Mouse (Mus musculus) liver, embryonic 12.5 days (tissue): ENCODE results near the gene Ndufs3. TPM values are rescaled to one million over a fixed set of nuclear protein-coding genes. Genes with fewer than 3 reads are reported as not detected.

ENCODE experiments used
- ATAC-seq: fragments of 200-750 bp; cut with Nextera tagmentation; 2 replicates; pipeline ENCODE4 v1.8.0; 2017; ENCODE audit warnings: moderate number of reproducible peaks, mild to moderate bottlenecking, moderate library complexity
- H3K27ac ChIP-seq: fragments of 300-500 bp; sonication (generic); 2 replicates; pipeline ENCODE4 v1.5.1; 2016; ENCODE audit warnings: mild to moderate bottlenecking
- H3K27me3 ChIP-seq: fragments of 300-500 bp; sonication (generic); replicated peaks from 2 replicates; pipeline ENCODE4 v1.6.1; 2016; ENCODE audit warnings: mild to moderate bottlenecking, moderate library complexity
- H3K36me3 ChIP-seq: fragments of 300-500 bp; sonication (generic); 2 replicates; pipeline ENCODE4 v1.6.1; 2016; ENCODE audit warnings: mild to moderate bottlenecking, moderate library complexity
- H3K4me1 ChIP-seq: fragments of 300-500 bp; sonication (generic); 2 replicates; pipeline ENCODE4 v1.6.1; 2016
- H3K4me2 ChIP-seq: fragments of 300-500 bp; sonication (generic); 2 replicates; pipeline ENCODE4 v1.6.1; 2016; ENCODE audit warnings: mild to moderate bottlenecking, moderate library complexity
- H3K4me3 ChIP-seq: fragments of 300-500 bp; sonication (generic); 2 replicates; pipeline ENCODE4 v1.5.1; 2016; ENCODE audit warnings: mild to moderate bottlenecking, moderate library complexity
- H3K9ac ChIP-seq: fragments of 300-500 bp; sonication (generic); 2 replicates; pipeline ENCODE4 v1.6.1; 2016; ENCODE audit warnings: mild to moderate bottlenecking, moderate library complexity
- H3K9me3 ChIP-seq: fragments of 300-500 bp; sonication (generic); replicated peaks from 2 replicates; pipeline ENCODE4 v1.6.1; 2016; ENCODE audit warnings: mild to moderate bottlenecking, moderate library complexity
- WGBS: fragments of 180-500 bp; shearing (Covaris S2); methylation state at CpG from one replicate; pipeline ENCODE4 v1.1.7; 2016; ENCODE audit not compliant: insufficient replicate concordance; 5-methylcytosine and 5-hydroxymethylcytosine counted together
- polyA plus RNA-seq: library from polyadenylated mRNA; unstranded; fragments of >200 nt; fragmentation: Nextera tagmentation; extraction: Ambion mirVana; gene quantifications from 2 replicates; pipeline ENCODE4 v1.2.1, GENCODE M21; 2016

The Ndufs3 gene
- polyA plus RNA-seq, 1 experiment from 2014 or later, result 177 TPM

DNA sequence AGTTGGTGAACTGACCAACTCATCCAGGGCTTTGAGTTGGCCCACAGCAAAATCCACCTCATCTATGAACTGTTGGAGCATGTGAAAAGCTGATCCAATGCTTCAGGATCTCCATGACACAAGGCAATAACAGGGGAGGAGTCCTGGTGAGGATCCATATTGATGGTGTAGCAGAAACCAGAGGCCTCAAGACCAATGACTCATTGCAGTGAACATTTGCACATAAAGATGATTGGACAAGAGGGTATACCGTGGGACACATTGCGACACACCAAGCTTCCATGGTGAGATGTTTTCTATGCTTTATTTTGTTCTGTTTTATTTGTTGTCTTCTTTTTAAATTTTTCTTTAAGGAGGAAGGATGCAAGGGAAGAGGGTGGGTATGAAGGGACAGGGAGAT lies 18.0 kb upstream of the Ndufs3 start:
- no peaks in the 10 kb centered on the region for H3K36me3 ChIP-seq
- no peaks in the 10 kb centered on the region for H3K9me3 ChIP-seq
- no peak overlapping the region for H3K9ac ChIP-seq
- ATAC-seq, result no peak
- H3K27me3 ChIP-seq, result no peaks in the 10 kb centered on the region; the same call in 1 of the 2 replicates
- no peak overlapping the region for H3K4me3 ChIP-seq
- no peak overlapping the region for H3K4me2 ChIP-seq
- WGBS, result 83% methylated on average over 2 of the region's 2 CpGs
- H3K4me1 ChIP-seq, result peaks cover 10% of the 10 kb centered on the region
- H3K27ac ChIP-seq, result no peak overlapping the region

- no peak overlapping the region for H3K4me3 ChIP-seq
- H3K9me3 ChIP-seq, result no peaks in the 10 kb centered on the region
- no peak overlapping the region for H3K27ac ChIP-seq
- H3K27me3 ChIP-seq, result no peaks in the 10 kb centered on the region; the same call in 1 of the 2 replicates
- H3K36me3 ChIP-seq, result no peaks in the 10 kb centered on the region
- no peak overlapping the region for H3K4me2 ChIP-seq
- H3K4me1 ChIP-seq, result peaks cover 23% of the 10 kb centered on the region
- ATAC-seq, result no peak
- H3K9ac ChIP-seq, result no peak overlapping the region
- WGBS, result 90% methylated on average over 1 of the region's 1 CpGs
Measured at GRCm38 (mm10) chr2:90921178-90921577, 16.6 kb upstream of the Ndufs3 start.

DNA sequence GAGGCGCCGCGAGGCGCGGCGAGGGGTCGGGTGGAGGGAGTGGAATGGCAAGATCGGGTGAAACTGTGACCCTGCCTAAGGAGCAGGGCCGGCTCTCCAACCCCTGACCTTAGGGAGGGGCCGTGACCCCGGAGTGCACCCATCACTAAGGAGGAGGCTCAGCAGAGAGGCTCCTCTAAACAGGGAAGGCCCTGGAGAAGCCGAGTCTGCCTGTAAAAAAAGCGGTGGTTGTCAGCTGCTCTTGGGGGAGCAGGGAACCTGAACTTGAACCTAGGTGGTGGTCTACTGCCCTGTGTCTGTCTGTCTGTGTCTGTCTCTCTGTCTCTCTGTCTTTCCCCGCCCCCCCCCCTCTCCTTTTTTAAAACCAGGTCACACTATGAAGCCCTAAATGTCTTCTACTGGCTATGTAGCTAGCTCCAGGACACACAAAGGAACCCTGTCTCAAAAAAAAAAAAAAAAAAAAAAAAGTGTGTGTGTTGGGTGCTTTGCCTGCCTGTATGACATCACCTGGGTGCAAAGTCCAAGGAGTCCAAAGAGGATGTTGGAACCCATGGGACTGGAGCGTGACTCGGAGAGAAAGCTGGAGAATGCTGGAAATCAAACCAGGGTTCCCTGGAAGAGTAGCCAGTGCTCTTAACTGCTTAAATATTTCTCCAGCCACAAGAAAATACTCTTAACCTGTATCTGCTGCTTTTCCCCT lies 13.5 kb upstream of the Ndufs3 start:
- H3K9ac ChIP-seq, result peak overlapping the region; percentile 96
- no peaks in the 10 kb centered on the region for H3K9me3 ChIP-seq
- H3K4me2 ChIP-seq, result peak overlapping the region; percentile 97
- peak; percentile 79 for ATAC-seq
- H3K4me1 ChIP-seq, result peaks cover 36% of the 10 kb centered on the region
- H3K27me3 ChIP-seq, result no peaks in the 10 kb centered on the region; the same call in 1 of the 2 replicates
- 13% methylated on average over 15 of the region's 16 CpGs for WGBS
- peaks cover 24% of the 10 kb centered on the region for H3K36me3 ChIP-seq
- peak overlapping the region; percentile 78 for H3K4me3 ChIP-seq
- peak overlapping the region; percentile 90 for H3K27ac ChIP-seq

DNA sequence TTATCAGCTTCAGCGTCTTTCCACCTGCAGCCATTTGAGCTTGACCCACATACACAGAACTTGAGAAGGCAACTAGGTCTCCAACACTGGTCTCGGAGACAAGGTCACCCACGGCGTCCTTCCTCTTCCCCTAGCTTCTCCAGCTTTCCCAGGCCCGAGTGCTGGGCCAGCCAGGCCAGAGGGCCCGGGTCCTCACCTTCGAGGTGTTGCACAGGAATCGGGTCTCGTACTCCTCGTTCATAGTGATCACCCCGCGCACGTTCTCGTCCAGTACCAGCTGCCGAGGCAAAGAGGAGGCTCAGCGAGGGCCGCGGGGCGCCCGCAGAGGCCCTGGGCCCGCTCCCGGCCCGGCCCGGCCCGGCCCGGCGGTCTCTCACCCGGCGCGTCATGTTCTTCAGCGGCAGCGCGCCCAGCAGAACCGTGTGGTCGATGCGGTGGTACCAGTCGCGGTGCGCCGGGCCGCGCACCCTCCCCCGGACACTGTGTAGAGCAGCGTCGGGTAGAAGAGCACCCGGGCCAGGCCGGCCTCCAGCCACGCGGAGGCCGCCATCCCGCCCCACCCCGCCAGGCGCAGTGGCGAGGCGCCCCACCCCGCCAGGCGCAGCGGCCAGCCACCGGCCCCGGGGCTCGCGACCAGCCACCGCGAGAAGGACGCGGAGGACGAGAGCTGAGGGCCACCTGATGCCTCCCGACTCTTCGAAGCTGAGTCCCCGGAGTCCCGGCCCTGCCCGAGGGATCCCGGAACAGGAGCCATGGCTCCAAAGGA lies 12.8 kb upstream of the Ndufs3 start:
- Histone ChIP-seq H3K27ac (peak overlapping the region; percentile 90), H3K9ac (peak overlapping the region; percentile 96), H3K9me3 (no peaks in the 10 kb centered on the region), H3K4me3 (peak overlapping the region; percentile 78), H3K4me1 (peaks cover 36% of the 10 kb centered on the region), H3K36me3 (peaks cover 31% of the 10 kb centered on the region), H3K27me3 (no peaks in the 10 kb centered on the region), H3K4me2 (peak overlapping the region; percentile 97)
- peak; percentile 90 for ATAC-seq
- WGBS, result 1% methylated on average over 73 of the region's 73 CpGs

GRCm38 (mm10) chr2:90916560-90917232 lies 12.1 kb upstream of the Ndufs3 start:
- Histone ChIP-seq H3K4me1 (peaks cover 36% of the 10 kb centered on the region), H3K4me3 (peak overlapping the region; percentile 78), H3K4me2 (peak overlapping the region; percentile 97), H3K9me3 (no peaks in the 10 kb centered on the region), H3K36me3 (peaks cover 37% of the 10 kb centered on the region), H3K27ac (peak overlapping the region; percentile 90), H3K27me3 (no peaks in the 10 kb centered on the region), H3K9ac (peak overlapping the region; percentile 96)
- 23% methylated on average over 7 of the region's 7 CpGs for WGBS
- ATAC-seq, result peak; percentile 12

GRCm38 (mm10) chr2:90915516-90915915 lies 10.9 kb upstream of the Ndufs3 start:
- H3K4me3 ChIP-seq, result 0 out of 2 replicates have a peak overlapping the region, but pooled peaks have one; percentile 78
- peak overlapping the region; percentile 97 for H3K4me2 ChIP-seq
- H3K9me3 ChIP-seq, result no peaks in the 10 kb centered on the region
- H3K9ac ChIP-seq, result no peak overlapping the region
- ATAC-seq, result no peak
- H3K27me3 ChIP-seq, result no peaks in the 10 kb centered on the region
- peaks cover 36% of the 10 kb centered on the region for H3K4me1 ChIP-seq
- WGBS, result 84% methylated on average over 1 of the region's 1 CpGs
- H3K36me3 ChIP-seq, result peaks cover 49% of the 10 kb centered on the region
- no peak overlapping the region for H3K27ac ChIP-seq

DNA sequence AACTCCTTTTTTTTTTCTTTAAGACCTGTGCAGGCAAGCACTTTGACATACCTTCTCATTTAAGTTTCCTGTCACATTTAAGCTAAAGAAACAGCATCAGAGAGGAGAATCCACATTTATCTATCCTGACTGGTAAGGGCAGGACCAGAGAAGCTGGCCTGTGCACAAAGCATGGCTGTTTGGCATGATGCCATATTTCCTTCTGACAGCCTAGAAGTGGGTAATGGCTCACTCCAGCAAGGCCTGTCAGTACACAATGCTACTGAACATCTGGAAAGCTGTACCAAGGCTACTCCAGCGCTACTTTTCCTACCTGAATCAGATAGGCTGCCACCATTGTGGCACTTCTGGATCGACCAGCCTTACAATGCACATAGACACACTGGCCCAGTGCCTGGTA lies 9.0 kb upstream of the Ndufs3 start:
- peaks cover 67% of the 10 kb centered on the region for H3K36me3 ChIP-seq
- no peak overlapping the region for H3K4me2 ChIP-seq
- H3K4me1 ChIP-seq, result peaks cover 35% of the 10 kb centered on the region
- H3K27me3 ChIP-seq, result no peaks in the 10 kb centered on the region
- WGBS, result 90% methylated on average over 2 of the region's 2 CpGs
- no peak overlapping the region for H3K4me3 ChIP-seq
- H3K9ac ChIP-seq, result no peak overlapping the region
- no peak for ATAC-seq
- H3K9me3 ChIP-seq, result no peaks in the 10 kb centered on the region
- H3K27ac ChIP-seq, result no peak overlapping the region

- Histone ChIP-seq H3K36me3 (peaks cover 86% of the 10 kb centered on the region), H3K9me3 (no peaks in the 10 kb centered on the region), H3K27ac (no peak overlapping the region), H3K4me2 (no peak overlapping the region), H3K9ac (no peak overlapping the region), H3K4me3 (no peak overlapping the region), H3K4me1 (peaks cover 27% of the 10 kb centered on the region), H3K27me3 (no peaks in the 10 kb centered on the region)
- ATAC-seq, result no peak
- WGBS, result 93% methylated on average over 1 of the region's 1 CpGs
Measured at GRCm38 (mm10) chr2:90911668-90912067, 7.0 kb upstream of the Ndufs3 start.

DNA sequence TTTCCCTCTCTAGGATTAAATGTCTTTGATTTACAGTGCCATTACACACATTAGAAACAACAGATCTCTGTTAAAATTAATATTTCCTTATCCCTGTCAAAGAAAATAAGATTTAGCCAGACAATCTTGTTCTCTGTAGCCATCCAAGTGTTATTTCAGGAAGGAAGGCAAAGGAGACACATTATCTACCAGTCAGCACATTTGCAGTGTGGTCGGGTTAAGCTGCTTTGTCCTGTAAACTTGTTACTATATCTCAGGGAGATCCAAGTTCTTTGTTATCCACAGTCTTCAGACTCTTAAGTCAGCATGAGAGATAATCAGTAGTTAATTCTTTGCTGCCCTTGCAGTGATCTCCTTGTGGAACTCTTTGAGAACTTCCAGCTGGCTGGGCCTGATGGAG lies 6.2 kb upstream of the Ndufs3 start:
- H3K9me3 ChIP-seq, result no peaks in the 10 kb centered on the region
- H3K4me2 ChIP-seq, result no peak overlapping the region
- 35% methylated on average over 1 of the region's 1 CpGs for WGBS
- H3K27me3 ChIP-seq, result no peaks in the 10 kb centered on the region
- H3K4me1 ChIP-seq, result peaks cover 26% of the 10 kb centered on the region
- no peak for ATAC-seq
- H3K4me3 ChIP-seq, result no peak overlapping the region
- H3K27ac ChIP-seq, result no peak overlapping the region
- H3K36me3 ChIP-seq, result peaks cover 92% of the 10 kb centered on the region
- no peak overlapping the region for H3K9ac ChIP-seq

DNA sequence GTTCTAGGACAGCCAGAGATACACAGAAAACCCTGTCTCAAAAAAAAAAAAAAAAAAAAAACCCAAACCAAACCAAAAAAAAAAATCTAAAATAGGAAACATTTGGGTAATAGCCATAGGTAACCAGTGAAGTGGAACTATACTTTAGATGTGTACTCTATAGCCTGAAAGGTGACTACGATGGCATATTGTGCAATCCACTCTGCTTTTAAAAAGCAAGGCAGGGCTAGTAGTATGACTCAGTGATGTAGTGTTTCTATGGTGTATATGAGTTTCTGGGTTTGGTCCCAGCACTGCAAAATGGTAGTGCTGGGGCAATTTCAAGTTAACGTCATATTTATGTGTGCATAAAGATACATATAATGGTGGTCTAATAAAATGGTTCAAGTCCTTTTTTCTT lies 2.1 kb upstream of the Ndufs3 start:
- Histone ChIP-seq H3K27ac (no peak overlapping the region), H3K4me2 (no peak overlapping the region), H3K27me3 (no peaks in the 10 kb centered on the region), H3K36me3 (peaks cover 73% of the 10 kb centered on the region), H3K9ac (no peak overlapping the region), H3K4me3 (no peak overlapping the region), H3K9me3 (no peaks in the 10 kb centered on the region), H3K4me1 (peaks cover 40% of the 10 kb centered on the region)
- no peak for ATAC-seq
- WGBS, result 87% methylated on average over 2 of the region's 2 CpGs

DNA sequence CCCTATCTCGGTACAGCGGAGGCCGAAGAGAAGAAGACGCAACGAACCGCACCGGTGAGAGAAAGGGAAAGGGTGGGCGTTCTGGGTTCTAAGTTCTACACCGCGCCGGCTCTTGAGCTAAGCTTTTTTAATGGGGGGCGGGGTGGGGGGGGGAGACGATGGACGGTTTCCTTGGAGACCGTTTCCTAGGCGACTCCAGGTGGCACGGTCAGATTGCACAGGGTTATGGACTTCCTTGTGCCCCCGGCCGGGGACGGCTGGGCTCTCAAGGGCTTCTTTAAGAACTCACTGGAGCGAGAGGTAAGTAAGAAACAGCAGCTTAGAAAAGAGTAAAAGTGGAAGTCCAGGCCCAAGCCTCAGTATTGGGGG lies 213 bp upstream of the Ndufs3 start:
- peaks cover 71% of the 10 kb centered on the region for H3K36me3 ChIP-seq
- peak; percentile 73 for ATAC-seq
- no peaks in the 10 kb centered on the region for H3K27me3 ChIP-seq
- peak overlapping the region; percentile 88 for H3K4me3 ChIP-seq
- H3K4me2 ChIP-seq, result peak overlapping the region; percentile 83
- peaks cover 40% of the 10 kb centered on the region for H3K4me1 ChIP-seq
- peak overlapping the region; percentile 94 for H3K9ac ChIP-seq
- peak overlapping the region; percentile 91 for H3K27ac ChIP-seq
- under 1% methylated on average over 21 of the region's 21 CpGs for WGBS
- no peaks in the 10 kb centered on the region for H3K9me3 ChIP-seq

- peaks cover 71% of the 10 kb centered on the region for H3K36me3 ChIP-seq
- peak overlapping the region; percentile 83 for H3K4me2 ChIP-seq
- peaks cover 40% of the 10 kb centered on the region for H3K4me1 ChIP-seq
- H3K27me3 ChIP-seq, result no peaks in the 10 kb centered on the region
- no peak for ATAC-seq
- H3K4me3 ChIP-seq, result peak overlapping the region; percentile 88
- 70% methylated on average over 2 of the region's 2 CpGs for WGBS
- peak overlapping the region; percentile 94 for H3K9ac ChIP-seq
- peak overlapping the region; percentile 91 for H3K27ac ChIP-seq
- no peaks in the 10 kb centered on the region for H3K9me3 ChIP-seq
Measured at GRCm38 (mm10) chr2:90903398-90903797, 1.2 kb downstream of the Ndufs3 start.
